Mouse (Mus musculus): ENCODE results near the gene BC049352. TPM values are rescaled to one million over a fixed set of nuclear protein-coding genes. Genes with fewer than 3 reads are reported as not detected.
A peak's percentile ranks its signal among the peaks of the same experiment; 100 is the strongest.

Gene BC049352
- total and polyA plus RNA-seq, 3 experiments: 0.17 TPM; not detected in 2

DNA sequence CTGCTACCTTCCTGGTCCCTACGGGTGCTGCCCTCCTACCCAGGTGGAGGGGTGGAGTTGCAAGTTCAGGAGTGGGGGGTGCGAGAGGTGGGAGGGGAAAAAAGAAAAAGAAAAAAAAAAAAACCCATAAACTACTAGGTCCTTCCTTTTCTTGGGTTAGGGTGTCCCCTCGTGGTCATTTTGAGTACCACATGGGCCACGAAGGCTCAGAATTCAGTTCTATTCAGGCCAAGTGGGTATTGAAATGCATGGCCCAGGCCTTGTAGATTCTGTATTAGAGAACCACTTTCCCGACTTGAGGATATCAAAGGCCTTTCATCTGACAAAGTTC is 35.6 kb upstream of the BC049352 start:
- Histone ChIP-seq H3K36me3 (replicated peaks in 1 of 2; ENCODE audit: control insufficient read depth in 1 of 2, insufficient read depth in 1 of 2, low read length in 1 of 2) (no peaks in the 10 kb centered on the region), H3K4me3 (replicated peaks in 1 of 3; ENCODE audit: low read depth in 2 of 3, low read length in 2 of 3, poor library complexity in 1 of 3) (no peak overlapping the region), H3K79me2 (replicated peaks; ENCODE audit: control insufficient read depth, extremely low read depth, insufficient read depth, poor library complexity, severe bottlenecking) (no peaks in the 10 kb centered on the region), H3K9me3 (replicated peaks; ENCODE audit: low read length) (no peaks in the 10 kb centered on the region), H3K27ac (ENCODE audit: insufficient read depth, low read depth) (no peak overlapping the region), H3K27me3 (replicated peaks) (peaks cover 92% of the 10 kb centered on the region), H3K4me2 (ENCODE audit: insufficient read depth, low read depth, poor library complexity, severe bottlenecking) (0 out of 2 replicates have a peak overlapping the region, but pooled peaks have one; percentile 27), H3K4me1 (ENCODE audit: control insufficient read depth in 1 of 2, insufficient read depth in 2 of 2) (0 out of 4 replicates have a peak, but pooled peaks cover 0 to 4% of the 10 kb centered on the region in 2 experiments), H3K9ac (ENCODE audit: insufficient read depth, low read depth) (no peak overlapping the region)
- in situ Hi-C loops (cut with MboI; ENCODE audit: low pct_ligation_motif_present, low pct_unique_long_range_greater_than_20kb, low sequenced_read_pairs) (no loop called here), dilution Hi-C loops (cut with MboI; ENCODE audit: extremely low pct_ligation_motif_present, extremely low pct_unique_long_range_greater_than_20kb, low sequenced_read_pairs) (no loop called here)
- TF ChIP-seq ELF1 (IDR thresholded peaks at IDR 0.05; ENCODE audit: low read depth, low read length): no peak
- no peak for TF ChIP-seq MEF2A (IDR thresholded peaks at IDR 0.05; ENCODE audit: borderline replicate concordance, low read depth, low read length)
- no peak for TF ChIP-seq IRF4 (IDR thresholded peaks at IDR 0.05; ENCODE audit: low read depth, low read length)
- TF ChIP-seq POLR2AphosphoS2 (IDR thresholded peaks at IDR 0.05; ENCODE audit: low read depth, low read length): no peak
- TF ChIP-seq SMC3 (IDR thresholded peaks at IDR 0.05; ENCODE audit: low read depth, low read length): peak; percentile 88
- TF ChIP-seq ZKSCAN1 (IDR thresholded peaks at IDR 0.05; ENCODE audit: borderline replicate concordance, low read depth, low read length): no peak
- peak; percentile 98 for TF ChIP-seq ZNF384 (IDR thresholded peaks at IDR 0.05; ENCODE audit: low read depth, low read length)
- peak; percentile 87 to 95 for TF ChIP-seq CTCF (conservative IDR thresholded peaks at IDR 0.05 in 1 of 2, IDR thresholded peaks at IDR 0.05 in 1 of 2; ENCODE audit: low read depth in 2 of 2, low read length in 2 of 2)
- 0 out of 2 replicates have a peak, but pooled peaks have one; percentile 30 for TF ChIP-seq SIN3A (IDR thresholded peaks at IDR 0.05; ENCODE audit: low read length)
- TF ChIP-seq ZMIZ1 (IDR thresholded peaks at IDR 0.05; ENCODE audit: low read depth, low read length): no peak
- TF ChIP-seq PAX5 (IDR thresholded peaks at IDR 0.05; ENCODE audit: low read length): no peak
- TF ChIP-seq USF2 (conservative IDR thresholded peaks at IDR 0.05; ENCODE audit: low read depth, low read length): no peak
- TF ChIP-seq ZC3H11A (IDR thresholded peaks at IDR 0.05; ENCODE audit: low read depth, low read length): peak; percentile 59
- TF ChIP-seq EP300 (IDR thresholded peaks at IDR 0.05; ENCODE audit: low read length): no peak
- no peak for TF ChIP-seq CHD2 (IDR thresholded peaks at IDR 0.05; ENCODE audit: low read length)
- no peak for TF ChIP-seq ETS1 (conservative IDR thresholded peaks at IDR 0.05; ENCODE audit: low read depth, low read length)
- TF ChIP-seq POLR2A (IDR thresholded peaks at IDR 0.05; ENCODE audit: low read depth, low read length): no peak
- no peak for TF ChIP-seq E2F4 (IDR thresholded peaks at IDR 0.05; ENCODE audit: insufficient replicate concordance, low read depth, low read length)
- peak; percentile 38; the same call in 1 of the 2 replicates for TF ChIP-seq NELFE (IDR thresholded peaks at IDR 0.05; ENCODE audit: low read depth, low read length)
- TF ChIP-seq UBTF (IDR thresholded peaks at IDR 0.05; ENCODE audit: low read depth, low read length): no peak
- no peak for TF ChIP-seq TBP (conservative IDR thresholded peaks at IDR 0.05; ENCODE audit: low read depth, low read length)
- peak; percentile 73 for TF ChIP-seq MAX (IDR thresholded peaks at IDR 0.05; ENCODE audit: low read length)
- TF ChIP-seq KAT2A (IDR thresholded peaks at IDR 0.05; ENCODE audit: insufficient replicate concordance, low read length): 0 out of 2 replicates have a peak, but pooled peaks have one; percentile 18
- TF ChIP-seq HCFC1 (IDR thresholded peaks at IDR 0.05; ENCODE audit: low read depth, low read length): no peak
- TF ChIP-seq MAZ (IDR thresholded peaks at IDR 0.05; ENCODE audit: low read depth, low read length): 0 out of 2 replicates have a peak, but pooled peaks have one; percentile 50
- TF ChIP-seq BHLHE40 (IDR thresholded peaks at IDR 0.05; ENCODE audit: low read depth, low read length): no peak; the same call in 1 of the 2 replicates
- TF ChIP-seq MYC (IDR thresholded peaks at IDR 0.05; ENCODE audit: low read depth, low read length): peak; percentile 77
- 0 out of 2 replicates have a peak, but pooled peaks have one; percentile 27 for TF ChIP-seq MXI1 (IDR thresholded peaks at IDR 0.05; ENCODE audit: low read depth, low read length)
- TF ChIP-seq CHD1 (IDR thresholded peaks at IDR 0.05; ENCODE audit: low read depth, low read length): no peak
- peak; percentile 96 for TF ChIP-seq RAD21 (IDR thresholded peaks at IDR 0.05; ENCODE audit: low read depth, low read length)
- TF ChIP-seq NRF1 (IDR thresholded peaks at IDR 0.05; ENCODE audit: low read depth, low read length): no peak
- no peak for TF ChIP-seq GABPA (IDR thresholded peaks at IDR 0.05; ENCODE audit: insufficient replicate concordance, low read depth, low read length)
- TF ChIP-seq MAFK (IDR thresholded peaks at IDR 0.05; ENCODE audit: insufficient replicate concordance, low read length): no peak
- 0 out of 2 replicates have a peak, but pooled peaks have one; percentile 15 for TF ChIP-seq JUND (conservative IDR thresholded peaks at IDR 0.05; ENCODE audit: low read depth, low read length)
- no peak for TF ChIP-seq USF1 (IDR thresholded peaks at IDR 0.05; ENCODE audit: low read depth, low read length)
- no peak for TF ChIP-seq RCOR1 (conservative IDR thresholded peaks at IDR 0.05; ENCODE audit: low read depth, low read length)
- no peak for TF ChIP-seq TCF12 (IDR thresholded peaks at IDR 0.05; ENCODE audit: low read depth, low read length)
- TF ChIP-seq JUN (IDR thresholded peaks at IDR 0.05; ENCODE audit: insufficient read depth, low read depth, low read length): no peak
- peak; percentile 64 for DNase-seq (ENCODE audit: extremely low read depth)

Measured in CH12.LX (cell line).